9 mouse cellular contexts compared by ENCODE assay signal in genomic region chr9:107400666-107401285, GRCm38 (mm10). TPM values are rescaled to one million over a fixed set of nuclear protein-coding genes. Genes with fewer than 3 reads are reported as not detected.
DNase-seq lines count a peak whose midpoint lies in the region; ATAC-seq and TF ChIP-seq lines count a peak whose summit lies in the region.
"Had no signal": no experiment of that assay in that cellular context is flagged by ENCODE, and none has a peak within 500 bp of the region (broad histone marks: within the 10 kb centered on the region; RNA-seq: fewer than 3 reads in every experiment).

No protein-coding gene starts in this region.

- H3K27me3 ChIP-seq in kidney, embryonic 14.5 days (ENCODE audit: control insufficient read depth, insufficient read depth, low read length) = peaks cover 75% of the 10 kb centered on the region
- peaks cover 49% of the 10 kb centered on the region for H3K27me3 ChIP-seq in embryonic facial prominence, embryonic 11.5 days (ENCODE audit: control insufficient read depth, insufficient read depth, low read length)
- no peaks in the 10 kb centered on the region for H3K27me3 ChIP-seq in hindbrain, postnatal 0 days (ENCODE audit: insufficient read depth, low read length)

- H3K27ac ChIP-seq in kidney, embryonic 14.5 days (ENCODE audit: low read depth, low read length) = no peak overlapping the region
- H3K27ac ChIP-seq in embryonic facial prominence, embryonic 11.5 days (replicated peaks; ENCODE audit: low read depth, low read length) = no peak overlapping the region
- H3K27ac ChIP-seq in hindbrain, postnatal 0 days = no peak overlapping the region

- no peak for DNase-seq in kidney, postnatal 36 days
- no peak for DNase-seq in embryonic facial prominence, embryonic 11.5 days (ENCODE audit: low spot score)
- DNase-seq in hindbrain, postnatal 0 days (ENCODE audit: low spot score) = no peak
- peak; percentile 36 for DNase-seq in neural tube, embryonic 10.5 days (ENCODE audit: extremely low spot score, low spot score)
- DNase-seq in retina, postnatal 1 day = no peak
- no peak for DNase-seq in adrenal gland, postnatal 14 days
- DNase-seq in left cerebral cortex, postnatal 4 days = no peak

- H3K9ac ChIP-seq in kidney, embryonic 14.5 days (ENCODE audit: low read depth, low read length) = no peak overlapping the region
- H3K9ac ChIP-seq in embryonic facial prominence, embryonic 11.5 days (replicated peaks; ENCODE audit: low read length) = no peak overlapping the region
- peak overlapping the region; percentile 84 for H3K9ac ChIP-seq in hindbrain, postnatal 0 days (replicated peaks; ENCODE audit: low read length)

- H3K9me3 ChIP-seq in kidney, embryonic 14.5 days (ENCODE audit: control insufficient read depth, low read length) = no peaks in the 10 kb centered on the region
- no peaks in the 10 kb centered on the region for H3K9me3 ChIP-seq in embryonic facial prominence, embryonic 11.5 days (replicated peaks; ENCODE audit: control insufficient read depth, low read length)
- no peaks in the 10 kb centered on the region for H3K9me3 ChIP-seq in hindbrain, postnatal 0 days (ENCODE audit: low read length)

- H3K4me3 ChIP-seq in kidney, embryonic 14.5 days (ENCODE audit: low read length) = peak overlapping the region; percentile 74
- H3K4me3 ChIP-seq in embryonic facial prominence, embryonic 11.5 days (ENCODE audit: low read depth, low read length) = peak overlapping the region; percentile 79
- H3K4me3 ChIP-seq in hindbrain, postnatal 0 days (ENCODE audit: low read length) = peak overlapping the region; percentile 78

- intact Hi-C loops in left cerebral cortex, postnatal 4 days (cut with DNase I) = no loop called here

- ATAC-seq in kidney, embryonic 14.5 days (ENCODE audit: low FRiP score, low TSS enrichment) = no peak
- no peak for ATAC-seq in embryonic facial prominence, embryonic 11.5 days (replicated peaks; ENCODE audit: insufficient number of reproducible peaks, low FRiP score, low TSS enrichment, low read depth)
- ATAC-seq in hindbrain, postnatal 0 days = no peak

- H3K4me1 ChIP-seq in kidney, embryonic 14.5 days (ENCODE audit: control insufficient read depth, insufficient read depth, low read length) = peaks cover 5% of the 10 kb centered on the region
- H3K4me1 ChIP-seq in embryonic facial prominence, embryonic 11.5 days (ENCODE audit: control insufficient read depth, insufficient read depth, low read length) = peaks cover 7% of the 10 kb centered on the region
- H3K4me1 ChIP-seq in hindbrain, postnatal 0 days (ENCODE audit: insufficient read depth, low read length) = peaks cover 6% of the 10 kb centered on the region

- H3K4me2 ChIP-seq in kidney, embryonic 14.5 days (replicated peaks; ENCODE audit: low read depth, low read length) = peak overlapping the region; percentile 100
- H3K4me2 ChIP-seq in embryonic facial prominence, embryonic 11.5 days (ENCODE audit: low read depth, low read length) = peak overlapping the region; percentile 99
- peak overlapping the region; percentile 91 for H3K4me2 ChIP-seq in hindbrain, postnatal 0 days (ENCODE audit: low read depth, low read length)

- no peak for TF ChIP-seq CTCF in hindbrain, postnatal 0 days (IDR thresholded peaks at IDR 0.05; ENCODE audit: low read depth)

- WGBS in kidney, embryonic 14.5 days = 15% methylated on average over 13 of the region's 13 CpGs
- 19% methylated on average over 13 of the region's 13 CpGs for WGBS in embryonic facial prominence, embryonic 11.5 days
- WGBS in hindbrain, postnatal 0 days = 16% methylated on average over 12 of the region's 13 CpGs

- no peaks in the 10 kb centered on the region for H3K36me3 ChIP-seq in kidney, embryonic 14.5 days (ENCODE audit: control insufficient read depth, insufficient read depth, low read length)
- no peaks in the 10 kb centered on the region for H3K36me3 ChIP-seq in embryonic facial prominence, embryonic 11.5 days (replicated peaks; ENCODE audit: control insufficient read depth, insufficient read depth, low read depth, low read length)
- H3K36me3 ChIP-seq in hindbrain, postnatal 0 days (ENCODE audit: insufficient read depth, low read length) = no peaks in the 10 kb centered on the region

RNA-seq across cellular contexts. Expression of gene Cacna2d2, which starts 1.4 kb away (rescaled TPM):
- 0.77 and 0.87 TPM in 2 replicates for polyA plus RNA-seq in kidney, embryonic 14.5 days (2014; fragmentation: Nextera tagmentation; extraction: Ambion mirVana)
- 0.59 and 0.63 TPM in 2 replicates for polyA plus RNA-seq in embryonic facial prominence, embryonic 11.5 days (2014; fragmentation: Nextera tagmentation; extraction: Ambion mirVana)
- total RNA-seq in hindbrain, postnatal 0 days (2014; rRNA removed) = 108 and 134 TPM in 2 replicates
- 7.1 and 7.6 TPM in 2 replicates for polyA plus RNA-seq in hindbrain, postnatal 0 days (2015; fragmentation: Nextera tagmentation; extraction: Ambion mirVana)
- 5.1 and 6.6 TPM in 2 replicates for total RNA-seq in adrenal gland, postnatal 14 days (2021)
- 10 to 100 TPM; 31.9 to 50.0 TPM for total RNA-seq in left cerebral cortex, postnatal 4 days (2021)
- total RNA-seq: MEL had no signal
